Comparison of ENCODE assay signal across 23 mouse cellular contexts in genomic region chr12:75504991-75505650, GRCm38 (mm10).
DNase-seq lines count a peak whose midpoint lies in the region; ATAC-seq and TF ChIP-seq lines count a peak whose summit lies in the region.
"Had no signal": no experiment of that assay in that cellular context is flagged by ENCODE, and none has a peak within 500 bp of the region (broad histone marks: within the 10 kb centered on the region; RNA-seq: fewer than 3 reads in every experiment).

No protein-coding gene starts in this region.

- TF ChIP-seq CTCF in heart, adult 2 months (IDR thresholded peaks at IDR 0.05): no peak
- no peak for TF ChIP-seq CTCF in MEL (IDR thresholded peaks at IDR 0.05 in 2 of 3, conservative IDR thresholded peaks at IDR 0.05 in 1 of 3; ENCODE audit: control insufficient read depth in 1 of 3, insufficient read depth in 1 of 3, low read depth in 2 of 3, low read length in 3 of 3, poor library complexity in 1 of 3, severe bottlenecking in 1 of 3)

- H3K27ac ChIP-seq in heart, embryonic 13.5 days (replicated peaks): no peak overlapping the region
- no peak overlapping the region for H3K27ac ChIP-seq in heart, adult 2 months
- no peak overlapping the region for H3K27ac ChIP-seq in MEL (ENCODE audit: control insufficient read depth, low read depth, low read length)
- H3K27ac ChIP-seq: embryonic facial prominence, embryonic 15.5 days; forebrain, embryonic 10.5 days; heart, embryonic 10.5 days; hindbrain, embryonic 12.5 days had no signal

- H3K9me3 ChIP-seq in heart, embryonic 13.5 days: no peaks in the 10 kb centered on the region
- no peaks in the 10 kb centered on the region for H3K9me3 ChIP-seq in MEL (replicated peaks; ENCODE audit: insufficient read depth, low read length)
- H3K9me3 ChIP-seq: embryonic facial prominence, embryonic 15.5 days; forebrain, embryonic 10.5 days; heart, embryonic 10.5 days; hindbrain, embryonic 12.5 days had no signal

- H3K27me3 ChIP-seq in heart, embryonic 13.5 days (replicated peaks): no peaks in the 10 kb centered on the region
- no peaks in the 10 kb centered on the region for H3K27me3 ChIP-seq in heart, adult 2 months (ENCODE audit: control insufficient read depth, insufficient read depth, low read length)
- H3K27me3 ChIP-seq in MEL (ENCODE audit: control insufficient read depth in 1 of 2, insufficient read depth in 2 of 2, low read length in 2 of 2): no peaks in the 10 kb centered on the region
- H3K27me3 ChIP-seq: CH12.LX; embryonic facial prominence, embryonic 15.5 days; hindbrain, embryonic 12.5 days had no signal

- H3K9ac ChIP-seq in heart, embryonic 13.5 days: 0 out of 2 replicates have a peak overlapping the region, but pooled peaks have one; percentile 24
- no peak overlapping the region for H3K9ac ChIP-seq in heart, adult 2 months (ENCODE audit: low read depth, low read length)
- H3K9ac ChIP-seq in MEL (ENCODE audit: control insufficient read depth, low read depth, low read length, poor library complexity, severe bottlenecking): no peak overlapping the region
- H3K9ac ChIP-seq: embryonic facial prominence, embryonic 15.5 days; hindbrain, embryonic 12.5 days had no signal

- ATAC-seq in heart, embryonic 13.5 days (ENCODE audit: extremely low read depth, insufficient number of reproducible peaks, low FRiP score, low TSS enrichment): no peak
- ATAC-seq in megakaryocyte progenitor cell, adult 5-6 weeks (replicated peaks; ENCODE audit: poor library complexity): peak; percentile 89
- ATAC-seq: hindbrain, embryonic 16.5 days; inflammation-experienced regulatory T-cells, adult 6 months had no signal

- H3K36me3 ChIP-seq in heart, embryonic 13.5 days: peaks cover 5% of the 10 kb centered on the region; the same call in 1 of the 2 replicates
- H3K36me3 ChIP-seq in heart, adult 2 months (ENCODE audit: control insufficient read depth, insufficient read depth, low read length): peaks cover 2% of the 10 kb centered on the region; the same call in 1 of the 2 replicates
- peaks cover 0 to 3% of the 10 kb centered on the region in 2 experiments; a peak in 2 of 4 replicates for H3K36me3 ChIP-seq in MEL (ENCODE audit: control insufficient read depth in 1 of 2, insufficient read depth in 2 of 2, low read length in 2 of 2)

- no peak overlapping the region for H3K4me3 ChIP-seq in heart, embryonic 13.5 days
- H3K4me3 ChIP-seq in heart, adult 2 months: no peak overlapping the region
- no peak overlapping the region for H3K4me3 ChIP-seq in MEL (ENCODE audit: control insufficient read depth in 1 of 2, insufficient read depth in 1 of 2, low read depth in 2 of 2, low read length in 2 of 2)
- H3K4me3 ChIP-seq: embryonic facial prominence, embryonic 15.5 days; erythroblast, embryonic 14.5 days; forebrain, embryonic 10.5 days; gastrocnemius, adult 2 months; heart, embryonic 10.5 days; hindbrain, embryonic 12.5 days had no signal

- no peak for TF ChIP-seq RAD21 in MEL (IDR thresholded peaks at IDR 0.05; ENCODE audit: low read depth, low read length)

- intact Hi-C loops in heart, adult 2 months (cut with DNase I): no loop called here

- H3K4me1 ChIP-seq in heart, embryonic 13.5 days: peaks cover 29% of the 10 kb centered on the region
- H3K4me1 ChIP-seq in heart, adult 2 months (ENCODE audit: control insufficient read depth, insufficient read depth, low read length): peaks cover 4% of the 10 kb centered on the region
- H3K4me1 ChIP-seq in MEL (ENCODE audit: control insufficient read depth in 1 of 2, insufficient read depth in 2 of 2, low read length in 2 of 2): peaks cover 0 to 3% of the 10 kb centered on the region in 2 experiments; a peak in 1 of 4 replicates
- H3K4me1 ChIP-seq: forebrain, embryonic 10.5 days had no signal

- WGBS in heart, embryonic 13.5 days: 51% methylated on average over 6 of the region's 6 CpGs
- WGBS in heart, adult 2 months: 58% methylated on average over 6 of the region's 6 CpGs

- no peak for TF ChIP-seq POLR2A in heart, adult 2 months (IDR thresholded peaks at IDR 0.05; ENCODE audit: insufficient read depth, low read depth, low read length)
- TF ChIP-seq POLR2A in MEL (IDR thresholded peaks at IDR 0.05; ENCODE audit: control insufficient read depth in 1 of 2, insufficient read depth in 1 of 2, low read depth in 1 of 2, low read length in 2 of 2, poor library complexity in 1 of 2): no peak

- no peak overlapping the region; the same call in 1 of the 2 replicates for H3K4me2 ChIP-seq in heart, embryonic 13.5 days
- H3K4me2 ChIP-seq: embryonic facial prominence, embryonic 15.5 days; hindbrain, embryonic 12.5 days had no signal

- peaks cover 2% of the 10 kb centered on the region for H3K79me2 ChIP-seq in heart, adult 2 months (replicated peaks; ENCODE audit: control insufficient read depth, insufficient read depth, low read length)
- peaks cover 1% of the 10 kb centered on the region; the same call in 1 of the 2 replicates for H3K79me2 ChIP-seq in MEL (ENCODE audit: control insufficient read depth, insufficient read depth, low read length, poor library complexity)

- no peak for TF ChIP-seq EP300 in heart, adult 2 months (IDR thresholded peaks at IDR 0.05; ENCODE audit: insufficient read depth, low read depth, low read length)
- no peak for TF ChIP-seq EP300 in MEL (IDR thresholded peaks at IDR 0.05; ENCODE audit: low read depth in 1 of 2, low read length in 2 of 2)

- DNase-seq in heart, adult 2 months: no peak
- peak; percentile 55 for DNase-seq in MEL (ENCODE audit: low read depth, low spot score)
- peak; percentile 30 for DNase-seq in c-Kit-positive CD71-positive TER-119-negative erythroid progenitor cells, embryonic 14.5 days (ENCODE audit: low read depth)
- DNase-seq in embryo, embryonic 10.5 days (ENCODE audit: low spot score): no peak
- no peak for DNase-seq in thymus, postnatal 10 days (ENCODE audit: low spot score in 2 of 2)
- DNase-seq: adrenal gland, adult 8-10 months; adrenal gland, postnatal 36 days; cerebellum, adult 11-12 months; cerebellum, adult 9-11 months; cerebellum, postnatal 36 days; embryo, embryonic 11 days; gastrocnemius, adult 2 months; gastrocnemius, postnatal 25 days had no signal

TF ChIP-seq in MEL, 35 proteins besides CTCF, POLR2A, EP300 and RAD21:
- peak; percentile 71 for TF ChIP-seq RCOR1 (IDR thresholded peaks at IDR 0.05; ENCODE audit: low read depth, low read length)
- TF ChIP-seq MXI1 (IDR thresholded peaks at IDR 0.05; ENCODE audit: low read depth, low read length): no peak
- no peak for TF ChIP-seq CHD1 (IDR thresholded peaks at IDR 0.05; ENCODE audit: low read depth, low read length)
- 0 out of 2 replicates have a peak, but pooled peaks have one; percentile 17 for TF ChIP-seq TAL1 (IDR thresholded peaks at IDR 0.05; ENCODE audit: low read length)
- TF ChIP-seq GATA1 (IDR thresholded peaks at IDR 0.05; ENCODE audit: low read depth, low read length): peak; percentile 31; the same call in 1 of the 2 replicates
- TF ChIP-seq MAX (IDR thresholded peaks at IDR 0.05; ENCODE audit: low read length): peak; percentile 36; the same call in 1 of the 2 replicates

Comparison
In these comparisons a context has a peak if more than half of its experiments do, and no peak if none do; other contexts are left out.
1. DNase-seq: peak in MEL (single experiment) and c-Kit-positive CD71-positive TER-119-negative erythroid progenitor cells, embryonic 14.5 days (single experiment); none in heart, adult 2 months (0 of 2), embryo, embryonic 10.5 days (single experiment) and thymus, postnatal 10 days (0 of 2).